Mouse (Mus musculus): ENCODE measurements around the gene Eif1ad.
A peak's percentile ranks its signal among the peaks of the same experiment; 100 is the strongest.

The Eif1ad gene

GRCm38 (mm10) chr19:5364124-5364523 lies 2.4 kb upstream of the Eif1ad start:
- Histone ChIP-seq H3K27me3 (ENCODE audit: control insufficient read depth, insufficient read depth, low read length, poor library complexity, severe bottlenecking) (no peaks in the 10 kb centered on the region), H3K36me3 (ENCODE audit: control insufficient read depth, insufficient read depth, low read length, poor library complexity, severe bottlenecking) (peaks cover 2% of the 10 kb centered on the region; the same call in 1 of the 2 replicates)
- no peak for DNase-seq (ENCODE audit: low read depth, low spot score)

GRCm38 (mm10) chr19:5365751-5366150 lies 790 bp upstream of the Eif1ad start:
- no peaks in the 10 kb centered on the region for H3K27me3 ChIP-seq (ENCODE audit: control insufficient read depth, insufficient read depth, low read length, poor library complexity, severe bottlenecking)
- no peak for DNase-seq (ENCODE audit: low read depth, low spot score)
- H3K36me3 ChIP-seq (ENCODE audit: control insufficient read depth, insufficient read depth, low read length, poor library complexity, severe bottlenecking) = peaks cover 4% of the 10 kb centered on the region

- no peak for DNase-seq (ENCODE audit: low read depth, low spot score)
- Histone ChIP-seq H3K27me3 (ENCODE audit: control insufficient read depth, insufficient read depth, low read length, poor library complexity, severe bottlenecking) (no peaks in the 10 kb centered on the region), H3K36me3 (ENCODE audit: control insufficient read depth, insufficient read depth, low read length, poor library complexity, severe bottlenecking) (peaks cover 7% of the 10 kb centered on the region)
These were observed 465 bp downstream of the Eif1ad start, which contains the start of gene Banf1 for GRCm38 (mm10) chr19:5367053-5367359. Banf1 (minus strand) TSS chr19:5367168.

DNA sequence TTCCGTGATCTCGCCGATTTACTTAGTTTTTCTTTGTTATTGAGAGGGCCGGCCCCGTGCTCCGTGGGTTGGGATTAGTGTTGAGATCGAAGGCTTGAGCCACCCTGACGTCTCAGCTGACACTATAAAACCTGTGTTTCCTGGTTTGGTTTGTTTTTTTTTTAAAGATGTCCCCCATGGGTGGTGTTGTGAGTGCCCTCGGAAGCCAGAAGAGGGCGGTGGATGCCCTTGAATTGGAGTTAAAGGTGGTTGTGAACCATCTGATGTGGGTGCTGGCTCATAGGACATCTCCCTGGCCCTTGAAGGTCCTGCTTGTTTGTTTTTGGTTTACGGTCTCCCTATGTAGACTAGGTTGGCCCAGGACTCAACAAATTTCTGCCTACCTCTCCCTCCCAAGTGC lies 914 bp downstream of the Eif1ad start:
- Histone ChIP-seq H3K27me3 (ENCODE audit: control insufficient read depth, insufficient read depth, low read length, poor library complexity, severe bottlenecking) (no peaks in the 10 kb centered on the region), H3K36me3 (ENCODE audit: control insufficient read depth, insufficient read depth, low read length, poor library complexity, severe bottlenecking) (peaks cover 8% of the 10 kb centered on the region)
- DNase-seq (ENCODE audit: low read depth, low spot score) = peak; percentile 62

- DNase-seq (ENCODE audit: low read depth, low spot score) = peak; percentile 28
- H3K36me3 ChIP-seq (ENCODE audit: control insufficient read depth, insufficient read depth, low read length, poor library complexity, severe bottlenecking) = peaks cover 8% of the 10 kb centered on the region
- H3K27me3 ChIP-seq (ENCODE audit: control insufficient read depth, insufficient read depth, low read length, poor library complexity, severe bottlenecking) = no peaks in the 10 kb centered on the region
These were observed 4.4 kb downstream of the Eif1ad start for GRCm38 (mm10) chr19:5370932-5371331.

- Histone ChIP-seq H3K36me3 (ENCODE audit: control insufficient read depth, insufficient read depth, low read length, poor library complexity, severe bottlenecking) (peaks cover 8% of the 10 kb centered on the region), H3K27me3 (ENCODE audit: control insufficient read depth, insufficient read depth, low read length, poor library complexity, severe bottlenecking) (no peaks in the 10 kb centered on the region)
- no peak for DNase-seq (ENCODE audit: low read depth, low spot score)
These were observed 6.2 kb downstream of the Eif1ad start for GRCm38 (mm10) chr19:5372724-5373123.

GRCm38 (mm10) chr19:5374177-5374576 lies 7.6 kb downstream of the Eif1ad start:
- no peak for DNase-seq (ENCODE audit: low read depth, low spot score)
- no peaks in the 10 kb centered on the region for H3K27me3 ChIP-seq (ENCODE audit: control insufficient read depth, insufficient read depth, low read length, poor library complexity, severe bottlenecking)
- H3K36me3 ChIP-seq (ENCODE audit: control insufficient read depth, insufficient read depth, low read length, poor library complexity, severe bottlenecking) = peaks cover 9% of the 10 kb centered on the region

DNA sequence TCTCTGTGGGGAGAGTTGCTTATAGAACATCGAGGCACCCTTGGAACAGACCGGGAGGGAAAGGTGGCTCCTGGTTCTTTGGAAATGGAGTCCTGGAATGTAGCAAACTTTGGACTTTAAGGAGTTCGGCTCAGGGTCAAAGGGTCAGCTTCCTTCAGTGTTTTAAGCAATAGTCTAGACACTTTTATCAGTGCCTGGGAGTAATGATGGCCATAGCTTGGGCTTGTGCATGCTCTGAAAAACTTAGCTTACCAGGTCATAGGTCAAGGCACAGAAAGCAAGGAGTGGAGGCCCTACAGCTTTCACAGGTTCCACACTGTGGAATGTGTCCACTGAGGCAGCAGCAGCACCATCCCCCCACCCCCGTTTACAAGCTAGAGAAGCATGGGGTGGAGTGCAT lies 8.2 kb downstream of the Eif1ad start:
- no peaks in the 10 kb centered on the region for H3K27me3 ChIP-seq (ENCODE audit: control insufficient read depth, insufficient read depth, low read length, poor library complexity, severe bottlenecking)
- no peak for DNase-seq (ENCODE audit: low read depth, low spot score)
- peaks cover 12% of the 10 kb centered on the region for H3K36me3 ChIP-seq (ENCODE audit: control insufficient read depth, insufficient read depth, low read length, poor library complexity, severe bottlenecking)

GRCm38 (mm10) chr19:5377446-5377845 lies 10.9 kb downstream of the Eif1ad start:
- no peak for DNase-seq (ENCODE audit: low read depth, low spot score)
- H3K27me3 ChIP-seq (ENCODE audit: control insufficient read depth, insufficient read depth, low read length, poor library complexity, severe bottlenecking) = no peaks in the 10 kb centered on the region
- H3K36me3 ChIP-seq (ENCODE audit: control insufficient read depth, insufficient read depth, low read length, poor library complexity, severe bottlenecking) = peaks cover 11% of the 10 kb centered on the region

DNA sequence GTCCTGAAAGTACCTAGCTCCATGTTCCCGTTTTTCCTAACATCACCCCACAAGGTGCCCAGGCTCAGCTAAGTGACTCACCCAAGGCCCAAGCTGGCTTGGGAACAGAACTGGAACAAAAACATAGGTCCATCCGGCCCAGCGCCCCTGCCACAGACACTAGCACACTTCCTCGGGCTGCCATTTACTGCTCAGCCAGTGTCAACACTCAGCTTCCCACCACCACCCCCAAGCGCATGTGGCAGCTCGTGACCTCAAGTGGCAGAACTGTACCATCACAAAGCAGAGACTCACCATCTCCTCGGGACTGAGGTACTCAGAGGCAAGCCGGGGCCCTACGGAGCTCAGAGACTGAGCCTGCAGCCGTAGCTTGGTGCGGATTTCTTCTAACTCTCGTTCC lies 16.8 kb downstream of the Eif1ad start:
- no peaks in the 10 kb centered on the region for H3K27me3 ChIP-seq (ENCODE audit: control insufficient read depth, insufficient read depth, low read length, poor library complexity, severe bottlenecking)
- no peak for DNase-seq (ENCODE audit: low read depth, low spot score)
- peaks cover 17% of the 10 kb centered on the region for H3K36me3 ChIP-seq (ENCODE audit: control insufficient read depth, insufficient read depth, low read length, poor library complexity, severe bottlenecking)

GRCm38 (mm10) chr19:5384715-5385114 lies 18.2 kb downstream of the Eif1ad start:
- H3K27me3 ChIP-seq (ENCODE audit: control insufficient read depth, insufficient read depth, low read length, poor library complexity, severe bottlenecking) = no peaks in the 10 kb centered on the region
- H3K36me3 ChIP-seq (ENCODE audit: control insufficient read depth, insufficient read depth, low read length, poor library complexity, severe bottlenecking) = peaks cover 13% of the 10 kb centered on the region
- no peak for DNase-seq (ENCODE audit: low read depth, low spot score)

GRCm38 (mm10) chr19:5388011-5388441 lies 21.5 kb downstream of the Eif1ad start:
- DNase-seq (ENCODE audit: low read depth, low spot score) = no peak
- Histone ChIP-seq H3K27me3 (ENCODE audit: control insufficient read depth, insufficient read depth, low read length, poor library complexity, severe bottlenecking) (no peaks in the 10 kb centered on the region), H3K36me3 (ENCODE audit: control insufficient read depth, insufficient read depth, low read length, poor library complexity, severe bottlenecking) (peaks cover 9% of the 10 kb centered on the region)

DNA sequence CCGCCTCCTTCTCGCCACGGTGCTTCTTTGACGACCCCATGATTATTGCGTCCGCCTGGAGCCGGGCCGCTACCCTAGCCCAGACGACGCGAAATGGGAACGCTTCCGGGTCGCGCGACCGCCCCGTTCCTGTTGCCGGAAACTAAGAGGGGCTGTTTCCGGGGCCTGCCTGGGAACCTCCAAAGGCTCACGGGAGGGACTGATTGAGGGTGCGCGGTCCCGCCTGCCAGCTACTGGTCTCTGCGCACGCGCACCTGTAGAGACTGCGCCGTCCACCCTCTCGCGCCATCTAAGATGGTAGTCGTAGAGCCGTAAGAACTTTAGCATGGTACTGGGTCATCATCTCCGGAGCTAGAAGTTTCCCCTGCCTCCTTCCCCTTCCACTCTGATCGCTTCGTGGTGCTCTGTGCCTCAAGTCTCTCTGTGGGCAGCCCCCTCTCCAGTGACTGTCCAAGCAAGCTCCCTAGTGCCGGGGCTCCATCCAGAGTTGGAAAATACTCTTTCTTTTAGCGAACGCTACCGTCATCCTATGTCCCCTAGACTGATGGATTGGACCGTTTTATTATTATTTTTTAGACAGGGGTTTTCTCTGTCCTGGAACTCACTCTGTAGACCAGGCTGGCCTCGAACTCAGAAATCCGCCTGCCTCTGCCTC lies 22.2 kb downstream of the Eif1ad start, which contains the start of gene Sart1:
Sart1 (minus strand) TSS at position 116 of the 655 bp plus-strand sequence.
- DNase-seq (ENCODE audit: low read depth, low spot score) = peak; percentile 98
- Histone ChIP-seq H3K36me3 (ENCODE audit: control insufficient read depth, insufficient read depth, low read length, poor library complexity, severe bottlenecking) (peaks cover 8% of the 10 kb centered on the region), H3K27me3 (ENCODE audit: control insufficient read depth, insufficient read depth, low read length, poor library complexity, severe bottlenecking) (no peaks in the 10 kb centered on the region)

GRCm38 (mm10) chr19:5389647-5390046 lies 23.1 kb downstream of the Eif1ad start:
- no peaks in the 10 kb centered on the region for H3K27me3 ChIP-seq (ENCODE audit: control insufficient read depth, insufficient read depth, low read length, poor library complexity, severe bottlenecking)
- peak; percentile 77 for DNase-seq (ENCODE audit: low read depth, low spot score)
- H3K36me3 ChIP-seq (ENCODE audit: control insufficient read depth, insufficient read depth, low read length, poor library complexity, severe bottlenecking) = peaks cover 2% of the 10 kb centered on the region; the same call in 1 of the 2 replicates

- DNase-seq (ENCODE audit: low read depth, low spot score) = no peak
- no peaks in the 10 kb centered on the region for H3K27me3 ChIP-seq (ENCODE audit: control insufficient read depth, insufficient read depth, low read length, poor library complexity, severe bottlenecking)
- no peaks in the 10 kb centered on the region for H3K36me3 ChIP-seq (ENCODE audit: control insufficient read depth, insufficient read depth, low read length, poor library complexity, severe bottlenecking)
These were observed 23.9 kb downstream of the Eif1ad start for GRCm38 (mm10) chr19:5390416-5390815.

- Histone ChIP-seq H3K36me3 (ENCODE audit: control insufficient read depth, insufficient read depth, low read length, poor library complexity, severe bottlenecking) (no peaks in the 10 kb centered on the region), H3K27me3 (ENCODE audit: control insufficient read depth, insufficient read depth, low read length, poor library complexity, severe bottlenecking) (no peaks in the 10 kb centered on the region)
- no peak for DNase-seq (ENCODE audit: low read depth, low spot score)
These were observed 26.4 kb downstream of the Eif1ad start for GRCm38 (mm10) chr19:5392892-5393291.
